Mouse (Mus musculus) bone marrow, adult 2 months (tissue): ENCODE results near the gene Dnah12.

Experiments used
- CTCF ChIP-seq: fragments of 200-500 bp; IDR thresholded peaks from 2 replicates; pipeline ENCODE4 v1.5.1; 2011; ENCODE audit warnings: low read length, control low read depth; ENCODE audit not compliant: control insufficient read depth, insufficient read depth
- POLR2A ChIP-seq: fragments of 200-500 bp; IDR thresholded peaks from 2 replicates; pipeline ENCODE4 v1.6.1; 2011; ENCODE audit warnings: low read depth, mild to moderate bottlenecking, control low read depth, low read length, borderline replicate concordance; ENCODE audit not compliant: control insufficient read depth

- TF ChIP-seq CTCF (no peak), POLR2A (no peak)
These were observed 47.0 kb upstream of the Dnah12 start for GRCm38 (mm10) chr14:26645989-26646650.
